ENCODE assay signal across 18 mouse cellular contexts in the genomic region with DNA sequence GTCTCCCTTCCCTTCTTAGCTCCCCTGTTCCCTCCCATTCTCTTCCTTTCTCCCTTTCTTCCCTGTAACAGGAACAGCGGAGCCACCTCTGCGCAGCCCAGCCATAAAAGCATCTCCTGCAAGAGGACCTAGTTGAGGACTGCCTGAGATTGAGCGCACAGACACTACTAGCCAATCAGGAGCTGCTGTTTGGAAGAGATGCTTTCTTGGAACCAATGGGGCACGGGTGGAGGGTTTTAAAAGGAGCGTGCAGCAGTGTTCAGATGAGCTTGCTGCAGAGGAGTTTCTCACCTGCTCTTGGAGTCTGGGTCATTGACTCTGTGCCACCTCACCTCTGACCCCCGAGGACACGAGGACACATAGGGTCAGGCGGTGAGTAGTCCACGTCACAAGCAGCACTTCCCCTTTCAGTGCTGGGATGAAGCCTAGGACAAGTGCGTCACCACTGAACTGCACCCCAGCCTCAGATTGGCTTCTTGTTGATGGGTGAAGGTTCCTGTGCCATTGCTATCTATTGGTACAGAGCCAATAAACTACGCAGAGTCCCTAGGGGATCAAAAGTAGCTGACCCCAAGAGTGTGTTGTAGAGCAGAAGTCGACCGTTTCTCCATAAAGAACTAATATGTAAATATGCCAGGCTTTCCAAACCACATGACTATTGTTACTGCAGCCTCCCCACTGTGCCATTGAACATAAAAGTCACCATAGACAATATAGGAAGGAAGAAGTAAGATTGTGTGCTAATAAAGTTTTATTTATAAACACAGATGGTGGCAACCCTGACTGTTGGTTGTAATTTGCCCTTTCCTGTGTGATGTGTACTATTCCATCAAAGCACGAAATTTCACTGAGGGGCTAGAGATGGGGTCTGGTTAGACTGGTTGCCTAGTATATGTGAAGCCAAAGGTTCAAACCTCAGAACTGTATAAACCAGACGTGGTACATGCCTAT. TPM values are rescaled to one million over a fixed set of nuclear protein-coding genes. Genes with fewer than 3 reads are reported as not detected.
DNase-seq lines count a peak whose midpoint lies in the region; ATAC-seq lines count a peak whose summit lies in the region.
"Had no signal": no experiment of that assay in that cellular context is flagged by ENCODE, and none has a peak within 500 bp of the region (broad histone marks: within the 10 kb centered on the region; RNA-seq: fewer than 3 reads in every experiment).

No protein-coding gene starts in this region.

- ATAC-seq in common myeloid progenitor, adult 5-6 weeks (replicated peaks; ENCODE audit: low read depth, poor library complexity, severe bottlenecking), result peak; percentile 30; the same call in 1 of the 2 replicates
- peak; percentile 58 for ATAC-seq in monocyte, adult 5-6 weeks (replicated peaks; ENCODE audit: insufficient number of reproducible peaks, low FRiP score, low TSS enrichment, poor library complexity, severe bottlenecking)
- ATAC-seq: CD4-positive, CD25-positive, alpha-beta regulatory T cell, adult 4 months; forebrain, embryonic 16.5 days; midbrain, embryonic 16.5 days; Patski had no signal

- DNase-seq in heart, adult 11 months, result peak; percentile 93
- no peak for DNase-seq in heart, adult 18-20 months
- DNase-seq in 416B (ENCODE audit: low read depth), result peak; percentile 26
- no peak for DNase-seq in cerebellum, postnatal 10 days
- no peak for DNase-seq in thymus, postnatal 10 days (ENCODE audit: low spot score in 2 of 2)
- DNase-seq: cerebellum, adult 8-10 months; gastrocnemius, postnatal 14 days; kidney, adult 18-20 months; kidney, postnatal 4 days; left cerebral cortex, postnatal 4 days; lung, postnatal 14 days; thymus, postnatal 36 days had no signal

RNA-seq across cellular contexts. Expression of a gene that starts 19.6 kb away (rescaled TPM):
- 1 to 10 TPM; 4.2 to 4.6 TPM for total RNA-seq in heart, adult 18-20 months (2021)
- total RNA-seq in common myeloid progenitor, adult 5-6 weeks (2017), result 12.4 and 16.4 TPM in 2 replicates
- total RNA-seq in monocyte, adult 5-6 weeks (2017), result 0.11 to 0.76 TPM (median 0.58 TPM) in 3 replicates

Comparison
In these comparisons a context has a peak if more than half of its experiments do, and no peak if none do; other contexts are left out.
1. DNase-seq: peak in heart, adult 11 months (single experiment) and 416B (single experiment); none in heart, adult 18-20 months (0 of 2), cerebellum, postnatal 10 days (0 of 2) and thymus, postnatal 10 days (0 of 2).